Mouse (Mus musculus) G1E (cell line): ENCODE results near the gene Gm42906.

Experiments used
- CTCF ChIP-seq: IDR thresholded peaks from 2 replicates; pipeline ENCODE4 v1.5.1; 2012; ENCODE audit warnings: low read depth, low read length, inconsistent platforms, mixed read lengths
- GATA1 ChIP-seq: IDR thresholded peaks from 2 replicates; pipeline ENCODE4 v1.6.1; 2012; ENCODE audit warnings: borderline replicate concordance, low read length, inconsistent platforms, mixed read lengths

GRCm38 (mm10) chr5:151027171-151027570 lies 400.8 kb downstream of the Gm42906 start:
- TF ChIP-seq CTCF, result no peak
- no peak for TF ChIP-seq GATA1
